ENCODE assay signal across 7 mouse cellular contexts in genomic region chr3:88436395-88437201, GRCm38 (mm10). TPM values are rescaled to one million over a fixed set of nuclear protein-coding genes. Genes with fewer than 3 reads are reported as not detected.
DNase-seq lines count a peak whose midpoint lies in the region; ATAC-seq and TF ChIP-seq lines count a peak whose summit lies in the region.

No protein-coding gene starts in this region.

- no peaks in the 10 kb centered on the region for H3K36me3 ChIP-seq in embryonic facial prominence, embryonic 15.5 days
- H3K36me3 ChIP-seq in heart, embryonic 12.5 days: no peaks in the 10 kb centered on the region
- no peaks in the 10 kb centered on the region for H3K36me3 ChIP-seq in lung, postnatal 0 days (ENCODE audit: insufficient read depth, low read length)

- no peaks in the 10 kb centered on the region for H3K27me3 ChIP-seq in embryonic facial prominence, embryonic 15.5 days
- H3K27me3 ChIP-seq in heart, embryonic 12.5 days (replicated peaks): no peaks in the 10 kb centered on the region
- no peaks in the 10 kb centered on the region for H3K27me3 ChIP-seq in lung, postnatal 0 days (replicated peaks; ENCODE audit: insufficient read depth, low read length)

- peak overlapping the region; percentile 42 for H3K4me2 ChIP-seq in embryonic facial prominence, embryonic 15.5 days (replicated peaks)
- H3K4me2 ChIP-seq in heart, embryonic 12.5 days: peak overlapping the region; percentile 70
- peak overlapping the region; percentile 47 for H3K4me2 ChIP-seq in lung, postnatal 0 days (replicated peaks; ENCODE audit: low read depth, low read length)

- peak; percentile 84 for ATAC-seq in embryonic facial prominence, embryonic 15.5 days (ENCODE audit: insufficient number of reproducible peaks, low FRiP score, low TSS enrichment, low read depth)
- ATAC-seq in heart, embryonic 12.5 days (ENCODE audit: insufficient number of reproducible peaks, low FRiP score): peak; percentile 87
- ATAC-seq in lung, postnatal 0 days: peak; percentile 77

- H3K9ac ChIP-seq in embryonic facial prominence, embryonic 15.5 days: no peak overlapping the region
- H3K9ac ChIP-seq in heart, embryonic 12.5 days: peak overlapping the region; percentile 47
- H3K9ac ChIP-seq in lung, postnatal 0 days (replicated peaks; ENCODE audit: low read depth): no peak overlapping the region

- WGBS in bone marrow, adult 2 months: 25% methylated on average over 29 of the region's 29 CpGs
- 16% methylated on average over 29 of the region's 29 CpGs for WGBS in embryonic facial prominence, embryonic 15.5 days
- 6% methylated on average over 29 of the region's 29 CpGs for WGBS in heart, embryonic 12.5 days
- 10% methylated on average over 29 of the region's 29 CpGs for WGBS in lung, postnatal 0 days

- H3K27ac ChIP-seq in bone marrow, adult 2 months (ENCODE audit: control insufficient read depth, insufficient read depth, low read depth, low read length, poor library complexity): no peak overlapping the region
- H3K27ac ChIP-seq in embryonic facial prominence, embryonic 15.5 days (replicated peaks): no peak overlapping the region
- H3K27ac ChIP-seq in heart, embryonic 12.5 days (ENCODE audit: poor library complexity, severe bottlenecking): peak overlapping the region; percentile 50
- H3K27ac ChIP-seq in lung, postnatal 0 days (ENCODE audit: low read length): no peak overlapping the region

- TF ChIP-seq EP300 in lung, postnatal 0 days (IDR thresholded peaks at IDR 0.05): no peak

- no peak for TF ChIP-seq POLR2A in bone marrow, adult 2 months (IDR thresholded peaks at IDR 0.05; ENCODE audit: borderline replicate concordance, control insufficient read depth, low read depth, low read length)

- TF ChIP-seq CTCF in bone marrow, adult 2 months (IDR thresholded peaks at IDR 0.05; ENCODE audit: control insufficient read depth, insufficient read depth, low read length): peak; percentile 47; the same call in 1 of the 2 replicates
- TF ChIP-seq CTCF in lung, postnatal 0 days (IDR thresholded peaks at IDR 0.05): peak; percentile 67

- H3K4me3 ChIP-seq in bone marrow, adult 2 months (replicated peaks; ENCODE audit: control insufficient read depth, low read depth, low read length): no peak overlapping the region
- peak overlapping the region; percentile 30 for H3K4me3 ChIP-seq in embryonic facial prominence, embryonic 15.5 days (replicated peaks)
- peak overlapping the region; percentile 41 for H3K4me3 ChIP-seq in heart, embryonic 12.5 days
- H3K4me3 ChIP-seq in lung, postnatal 0 days (ENCODE audit: low read depth, low read length): peak overlapping the region; percentile 6; the same call in 1 of the 2 replicates

- H3K4me1 ChIP-seq in bone marrow, adult 2 months (ENCODE audit: control insufficient read depth, insufficient read depth, low read length): peaks cover 5% of the 10 kb centered on the region
- H3K4me1 ChIP-seq in embryonic facial prominence, embryonic 15.5 days: peaks cover 20% of the 10 kb centered on the region; the same call in 1 of the 2 replicates
- peaks cover 22% of the 10 kb centered on the region for H3K4me1 ChIP-seq in heart, embryonic 12.5 days (replicated peaks)
- peaks cover 6% of the 10 kb centered on the region; the same call in 1 of the 2 replicates for H3K4me1 ChIP-seq in lung, postnatal 0 days (ENCODE audit: insufficient read depth, low read depth, low read length)

- H3K9me3 ChIP-seq in embryonic facial prominence, embryonic 15.5 days (replicated peaks): no peaks in the 10 kb centered on the region
- H3K9me3 ChIP-seq in heart, embryonic 12.5 days (replicated peaks): 0 out of 2 replicates have a peak, but pooled peaks cover 6% of the 10 kb centered on the region
- H3K9me3 ChIP-seq in lung, postnatal 0 days (ENCODE audit: low read length): no peaks in the 10 kb centered on the region

- peak; percentile 47 for DNase-seq in R1 (ENCODE audit: low read depth, low spot score)
- DNase-seq in kidney, postnatal 25 days: peak; percentile 57 to 68
- peak; percentile 65 for DNase-seq in lung, postnatal 0 days (ENCODE audit: low spot score)
- DNase-seq in right cerebral cortex, postnatal 25 days: peak; percentile 58

RNA-seq across cellular contexts. Expression of gene Slc25a44, which starts 11.7 kb away (rescaled TPM):
- polyA plus RNA-seq in bone marrow, adult 2 months (2011; ENCODE audit: insufficient read depth, insufficient read length, low replicate concordance, missing spikeins): 15.7 and 17.4 TPM in 2 replicates
- 16.3 and 17.9 TPM in 2 replicates for polyA plus RNA-seq in embryonic facial prominence, embryonic 15.5 days (2015; fragmentation: Nextera tagmentation; extraction: Ambion mirVana)
- polyA plus RNA-seq in heart, embryonic 12.5 days (2016; fragmentation: Nextera tagmentation; extraction: Ambion mirVana): 14.1 and 14.3 TPM in 2 replicates
- polyA plus RNA-seq in lung, postnatal 0 days (2015; fragmentation: Nextera tagmentation; extraction: Ambion mirVana): 9.3 and 11.3 TPM in 2 replicates

RNA-seq across cellular contexts. Expression of gene Sema4a, which starts 24.4 kb away (rescaled TPM):
- polyA plus RNA-seq in bone marrow, adult 2 months (2011; ENCODE audit: insufficient read depth, insufficient read length, low replicate concordance, missing spikeins): 43.9 and 131 TPM in 2 replicates
- 18.5 and 21.9 TPM in 2 replicates for polyA plus RNA-seq in embryonic facial prominence, embryonic 15.5 days (2015; fragmentation: Nextera tagmentation; extraction: Ambion mirVana)
- polyA plus RNA-seq in heart, embryonic 12.5 days (2016; fragmentation: Nextera tagmentation; extraction: Ambion mirVana): 0.92 and 1.3 TPM in 2 replicates
- polyA plus RNA-seq in lung, postnatal 0 days (2015; fragmentation: Nextera tagmentation; extraction: Ambion mirVana): 9.0 and 9.2 TPM in 2 replicates

RNA-seq across cellular contexts. Expression of gene Pmf1, which starts 26.5 kb away (rescaled TPM):
- polyA plus RNA-seq in bone marrow, adult 2 months (2011; ENCODE audit: insufficient read depth, insufficient read length, low replicate concordance, missing spikeins): 60.1 and 67.5 TPM in 2 replicates
- 96.0 and 108 TPM in 2 replicates for polyA plus RNA-seq in embryonic facial prominence, embryonic 15.5 days (2015; fragmentation: Nextera tagmentation; extraction: Ambion mirVana)
- polyA plus RNA-seq in heart, embryonic 12.5 days (2016; fragmentation: Nextera tagmentation; extraction: Ambion mirVana): 100 and 104 TPM in 2 replicates
- polyA plus RNA-seq in lung, postnatal 0 days (2015; fragmentation: Nextera tagmentation; extraction: Ambion mirVana): 27.9 and 30.6 TPM in 2 replicates

RNA-seq across cellular contexts. Expression of gene Bglap, which starts 52.3 kb away (rescaled TPM):
- 56.2 and 336 TPM in 2 replicates for polyA plus RNA-seq in bone marrow, adult 2 months (2011; ENCODE audit: insufficient read depth, insufficient read length, low replicate concordance, missing spikeins)
- polyA plus RNA-seq in embryonic facial prominence, embryonic 15.5 days (2015; fragmentation: Nextera tagmentation; extraction: Ambion mirVana): 18.4 and 35.5 TPM in 2 replicates
- not detected in 2 replicates for polyA plus RNA-seq in heart, embryonic 12.5 days (2016; fragmentation: Nextera tagmentation; extraction: Ambion mirVana)
- not detected in 2 replicates for polyA plus RNA-seq in lung, postnatal 0 days (2015; fragmentation: Nextera tagmentation; extraction: Ambion mirVana)

RNA-seq across cellular contexts. Expression of gene Bglap2, which starts 58.1 kb away (rescaled TPM):
- polyA plus RNA-seq in bone marrow, adult 2 months (2011; ENCODE audit: insufficient read depth, insufficient read length, low replicate concordance, missing spikeins): 13.5 and 129 TPM in 2 replicates
- 13.8 and 15.5 TPM in 2 replicates for polyA plus RNA-seq in embryonic facial prominence, embryonic 15.5 days (2015; fragmentation: Nextera tagmentation; extraction: Ambion mirVana)
- polyA plus RNA-seq in heart, embryonic 12.5 days (2016; fragmentation: Nextera tagmentation; extraction: Ambion mirVana): not detected in 2 replicates
- polyA plus RNA-seq in lung, postnatal 0 days (2015; fragmentation: Nextera tagmentation; extraction: Ambion mirVana): not detected in 2 replicates
